Mouse (Mus musculus): ENCODE measurements around the gene Bcl2a1b.

Bcl2a1b gene

GRCm38 (mm10) chr9:89253400-89253799 is 54.4 kb downstream of the Bcl2a1b start:
- no peak for DNase-seq

- no peak for DNase-seq
Observed at GRCm38 (mm10) chr9:89256556-89257335, 57.7 kb downstream of the Bcl2a1b start.

Data from cerebellum, adult 11-12 months (tissue).